Mouse (Mus musculus): ENCODE data around the gene Zranb3. TPM values are rescaled to one million over a fixed set of nuclear protein-coding genes. Genes with fewer than 3 reads are reported as not detected.
"Not testable (repeated sequence)": the region's sequence is repeated elsewhere in the genome, so short reads cannot be mapped to it uniquely, and the experiment has no call there.

The Zranb3 gene
- total RNA-seq (2014; rRNA removed) (4.1 and 4.8 TPM in 2 replicates), polyA plus RNA-seq (2015; fragmentation: Nextera tagmentation; extraction: Ambion mirVana) (2.3 and 2.7 TPM in 2 replicates)

- peak within 1 kb of the TSS; percentile 71 for H3K4me3 ChIP-seq (ENCODE audit: low read depth, low read length)
- ATAC-seq = peak; percentile 95
- no peaks in the 10 kb centered on the region for H3K27me3 ChIP-seq (ENCODE audit: insufficient read depth, low read length)
- WGBS = under 1% methylated on average over 40 of the region's 43 CpGs
- peaks cover 7% of the 10 kb centered on the region for H3K4me1 ChIP-seq (ENCODE audit: insufficient read depth)
- peak within 1 kb of the TSS; percentile 95 for H3K27ac ChIP-seq (ENCODE audit: low read depth, low read length)
- peak within 1 kb of the TSS; percentile 64 for H3K4me2 ChIP-seq (ENCODE audit: low read depth)
- TF ChIP-seq CTCF (IDR thresholded peaks at IDR 0.05; ENCODE audit: low read depth) = no peak
- H3K9ac ChIP-seq = peak within 1 kb of the TSS; percentile 82
- no peaks in the 10 kb centered on the region for H3K9me3 ChIP-seq (ENCODE audit: low read length)
- no peaks in the 10 kb centered on the region for H3K36me3 ChIP-seq (ENCODE audit: insufficient read depth)
- DNase-seq = peak; percentile 99
Observed at GRCm38 (mm10) chr1:128102641-128103461, at the start of gene Zranb3, which contains the start of gene R3hdm1. Gene Zranb3 (minus strand): TSS chr1:128103047. Gene R3hdm1 (plus strand): TSS chr1:128103301.

GRCm38 (mm10) chr1:128141737-128142136 lies 38.9 kb upstream of the Zranb3 start:
- ATAC-seq (peak; percentile 27; the same call in 1 of the 2 replicates), DNase-seq (no peak)
- Histone ChIP-seq H3K4me3 (ENCODE audit: low read depth, low read length) (no peak overlapping the region), H3K9ac (no peak overlapping the region), H3K9me3 (ENCODE audit: low read length) (no peaks in the 10 kb centered on the region), H3K27ac (ENCODE audit: low read depth, low read length) (no peak overlapping the region), H3K4me2 (ENCODE audit: low read depth) (no peak overlapping the region), H3K4me1 (ENCODE audit: insufficient read depth) (no peaks in the 10 kb centered on the region), H3K27me3 (ENCODE audit: insufficient read depth, low read length) (no peaks in the 10 kb centered on the region), H3K36me3 (ENCODE audit: insufficient read depth) (no peaks in the 10 kb centered on the region)
- TF ChIP-seq CTCF (IDR thresholded peaks at IDR 0.05; ENCODE audit: low read depth) = no peak

- ATAC-seq = peak; percentile 67
- Histone ChIP-seq H3K9ac (no peak overlapping the region), H3K27ac (ENCODE audit: low read depth, low read length) (no peak overlapping the region), H3K9me3 (ENCODE audit: low read length) (no peaks in the 10 kb centered on the region), H3K27me3 (ENCODE audit: insufficient read depth, low read length) (no peaks in the 10 kb centered on the region), H3K4me2 (ENCODE audit: low read depth) (no peak overlapping the region), H3K4me3 (ENCODE audit: low read depth, low read length) (no peak overlapping the region), H3K36me3 (ENCODE audit: insufficient read depth) (no peaks in the 10 kb centered on the region), H3K4me1 (ENCODE audit: insufficient read depth) (no peaks in the 10 kb centered on the region)
- TF ChIP-seq CTCF (IDR thresholded peaks at IDR 0.05; ENCODE audit: low read depth) = peak; percentile 78
- DNase-seq = peak; percentile 30
Observed at GRCm38 (mm10) chr1:128141039-128141438, 38.2 kb upstream of the Zranb3 start.

GRCm38 (mm10) chr1:128136222-128136621 lies 33.4 kb upstream of the Zranb3 start:
- H3K9ac ChIP-seq; H3K4me1 ChIP-seq (ENCODE audit: insufficient read depth); H3K4me2 ChIP-seq (ENCODE audit: low read depth); H3K4me3 ChIP-seq (ENCODE audit: low read depth, low read length); ATAC-seq; H3K9me3 ChIP-seq (ENCODE audit: low read length); DNase-seq; H3K27ac ChIP-seq (ENCODE audit: low read depth, low read length); H3K36me3 ChIP-seq (ENCODE audit: insufficient read depth); H3K27me3 ChIP-seq (ENCODE audit: insufficient read depth, low read length): not testable (repeated sequence)

GRCm38 (mm10) chr1:128120913-128121627 lies 18.2 kb upstream of the Zranb3 start:
- Histone ChIP-seq H3K4me3 (ENCODE audit: low read depth, low read length) (no peak overlapping the region), H3K9me3 (ENCODE audit: low read length) (no peaks in the 10 kb centered on the region), H3K9ac (no peak overlapping the region), H3K36me3 (ENCODE audit: insufficient read depth) (no peaks in the 10 kb centered on the region), H3K27me3 (ENCODE audit: insufficient read depth, low read length) (no peaks in the 10 kb centered on the region), H3K4me1 (ENCODE audit: insufficient read depth) (no peaks in the 10 kb centered on the region), H3K4me2 (ENCODE audit: low read depth) (no peak overlapping the region), H3K27ac (ENCODE audit: low read depth, low read length) (no peak overlapping the region)
- WGBS = 96% methylated on average over 4 of the region's 4 CpGs
- no peak for ATAC-seq
- no peak for TF ChIP-seq CTCF (IDR thresholded peaks at IDR 0.05; ENCODE audit: low read depth)
- no peak for DNase-seq

- peak; percentile 43; the same call in 1 of the 2 replicates for TF ChIP-seq CTCF (IDR thresholded peaks at IDR 0.05; ENCODE audit: low read depth)
- peak overlapping the region; percentile 71 for H3K4me3 ChIP-seq (ENCODE audit: low read depth, low read length)
- H3K27ac ChIP-seq (ENCODE audit: low read depth, low read length) = peak overlapping the region; percentile 95
- no peaks in the 10 kb centered on the region for H3K9me3 ChIP-seq (ENCODE audit: low read length)
- H3K4me1 ChIP-seq (ENCODE audit: insufficient read depth) = peaks cover 7% of the 10 kb centered on the region
- H3K4me2 ChIP-seq (ENCODE audit: low read depth) = peak overlapping the region; percentile 62
- H3K27me3 ChIP-seq (ENCODE audit: insufficient read depth, low read length) = no peaks in the 10 kb centered on the region
- WGBS = under 1% methylated on average over 44 of the region's 47 CpGs
- peak; percentile 36 for ATAC-seq
- H3K9ac ChIP-seq = peak overlapping the region; percentile 82
- no peak for DNase-seq
- H3K36me3 ChIP-seq (ENCODE audit: insufficient read depth) = no peaks in the 10 kb centered on the region
Observed at GRCm38 (mm10) chr1:128103520-128104088, 757 bp upstream of the Zranb3 start.

All from forebrain, postnatal 0 days (tissue).